Mouse (Mus musculus) gastrocnemius, postnatal 25 days (tissue): ENCODE measurements around the gene Fry. TPM values are rescaled to one million over a fixed set of nuclear protein-coding genes. Genes with fewer than 3 reads are reported as not detected.

Experiments
- DNase-seq: peaks from one replicate; pipeline ENCODE4 v3.0.0; 2022
- total RNA-seq, 2 experiments: library from RNA; stranded (reverse); gene quantifications; 1 replicate in 1 of 2; 2 replicates in 1 of 2; pipeline ENCODE4 v1.2.3; 2021

Gene Fry
- total RNA-seq, 2 experiments from 2014 or later, result 75.1 to 87.6 TPM

DNA sequence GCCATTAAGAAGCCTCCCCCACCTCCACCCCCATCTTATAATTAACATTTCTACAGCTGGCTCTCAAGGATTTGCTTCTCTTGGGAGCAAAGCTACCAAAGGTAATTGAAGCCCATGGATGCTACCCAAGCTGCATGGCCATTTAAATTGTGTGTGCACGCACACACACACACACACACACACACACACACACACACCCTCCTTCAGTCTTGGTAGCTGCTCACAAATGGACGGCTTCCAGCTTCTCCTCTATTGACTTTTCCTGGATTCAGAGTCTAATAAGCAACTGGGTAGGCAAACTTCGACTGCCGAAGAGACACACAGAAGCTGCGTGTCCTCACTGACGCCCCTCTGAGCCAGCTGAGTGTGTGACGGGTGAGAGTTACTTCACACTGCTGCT, 11.7 kb downstream of the Fry start:
- no peak for DNase-seq

DNA sequence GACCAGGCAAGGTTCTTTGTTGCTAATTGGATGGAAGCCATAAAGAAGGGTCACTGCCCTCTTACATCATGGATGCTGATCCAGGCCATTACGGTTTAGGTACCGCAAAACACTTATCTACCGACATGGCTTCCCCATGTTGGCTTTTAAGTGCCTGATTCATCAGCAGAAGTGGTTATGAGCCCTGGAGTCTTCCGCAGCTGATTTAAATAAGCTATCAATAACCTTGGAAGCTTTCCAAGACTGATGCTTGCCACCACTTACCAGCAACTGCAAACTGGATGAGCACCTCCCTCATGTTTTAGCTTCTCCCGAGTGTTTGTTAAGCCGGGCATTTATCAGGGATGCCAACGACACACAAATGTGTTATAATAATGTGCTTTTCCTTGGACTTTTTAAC, 12.7 kb downstream of the Fry start:
- DNase-seq, result no peak

DNA sequence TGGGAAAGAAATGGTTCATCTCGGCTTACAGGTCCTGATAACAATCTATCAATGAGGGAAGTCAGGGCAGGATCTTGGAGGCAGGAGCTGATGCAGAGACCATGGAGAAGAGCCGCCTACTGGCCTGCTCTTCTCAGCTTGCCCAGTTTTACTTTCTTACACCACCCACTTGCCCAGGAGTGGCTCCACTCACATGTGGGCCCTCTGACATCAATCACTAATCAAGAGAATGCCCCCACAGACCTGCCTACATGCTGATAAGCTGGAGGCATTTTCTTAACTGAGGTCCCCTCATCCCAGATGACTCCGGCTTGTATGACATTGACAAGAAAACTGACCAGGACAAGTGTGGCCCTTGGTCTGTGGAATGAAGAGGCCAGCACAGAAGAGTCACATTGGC, 16.2 kb downstream of the Fry start:
- DNase-seq, result no peak

DNA sequence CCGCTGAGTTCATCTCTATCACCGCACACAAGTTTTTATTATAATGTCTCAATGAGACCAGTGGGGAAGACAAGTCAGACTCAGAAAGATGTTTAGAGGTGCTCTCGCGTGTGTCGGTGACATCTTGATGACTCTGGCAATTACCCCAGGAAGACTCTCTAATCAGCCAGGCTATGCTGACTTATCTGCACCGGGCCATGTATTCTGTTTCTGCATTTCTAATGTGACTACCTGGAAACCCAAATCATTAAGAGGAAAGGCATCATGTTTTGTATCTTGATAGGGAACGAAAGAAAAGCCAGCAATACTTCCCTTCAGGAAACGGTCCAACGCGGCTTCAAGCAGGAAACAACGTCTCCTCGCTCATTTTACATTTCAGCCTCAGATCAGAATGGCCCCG, 17.1 kb downstream of the Fry start:
- no peak for DNase-seq

DNA sequence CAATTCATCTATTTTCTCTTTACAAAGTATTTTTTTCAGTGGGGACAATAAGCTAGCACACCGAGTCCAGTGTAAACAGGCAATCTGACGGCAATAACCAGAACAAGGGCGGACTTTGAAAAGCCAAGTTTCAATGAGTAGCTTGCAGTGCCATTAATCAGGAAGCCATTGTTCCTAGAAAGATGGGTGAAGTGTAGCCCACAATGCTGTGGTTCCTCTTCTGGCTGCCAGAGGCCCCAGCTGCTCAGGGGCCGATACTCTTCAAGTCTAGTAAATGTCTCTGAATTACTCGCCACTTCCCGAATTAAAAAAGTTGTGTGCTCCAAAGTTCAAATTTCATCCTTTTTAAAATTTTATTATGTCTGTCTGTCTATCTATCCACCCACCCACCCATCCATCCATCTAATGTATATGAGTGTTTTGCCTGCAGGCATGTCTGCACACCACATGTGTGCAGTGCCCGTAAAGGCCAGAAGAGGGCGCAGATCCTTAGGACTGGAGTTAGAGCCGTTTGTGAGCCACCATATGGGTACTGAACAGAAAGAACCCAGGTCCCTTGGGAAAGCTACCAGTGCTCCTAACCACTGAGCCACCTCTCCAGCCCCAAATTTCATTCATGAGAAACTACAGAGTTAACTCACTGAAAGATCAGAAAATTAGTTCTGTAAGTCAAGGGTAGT, 19.5 kb downstream of the Fry start:
- DNase-seq, result no peak

DNA sequence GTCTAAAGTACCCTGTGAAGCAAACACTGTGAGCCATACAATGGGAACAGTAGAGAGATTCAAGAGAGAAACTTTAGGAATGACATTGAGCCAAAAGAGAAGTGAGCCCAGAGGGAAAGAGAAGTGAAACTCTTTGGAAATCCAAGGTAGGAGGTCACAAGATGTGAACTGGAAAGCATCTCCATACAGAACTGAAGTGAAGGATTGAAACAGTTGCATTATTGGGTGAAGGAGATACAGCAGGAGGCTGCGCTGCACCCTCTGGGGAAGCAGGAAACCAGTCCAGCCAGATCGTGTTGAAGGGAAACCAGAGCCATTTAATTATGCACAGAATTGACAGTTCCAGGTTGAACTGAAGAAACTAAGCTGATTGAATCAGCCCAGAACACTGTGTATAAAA, 22.1 kb downstream of the Fry start:
- DNase-seq, result no peak

DNA sequence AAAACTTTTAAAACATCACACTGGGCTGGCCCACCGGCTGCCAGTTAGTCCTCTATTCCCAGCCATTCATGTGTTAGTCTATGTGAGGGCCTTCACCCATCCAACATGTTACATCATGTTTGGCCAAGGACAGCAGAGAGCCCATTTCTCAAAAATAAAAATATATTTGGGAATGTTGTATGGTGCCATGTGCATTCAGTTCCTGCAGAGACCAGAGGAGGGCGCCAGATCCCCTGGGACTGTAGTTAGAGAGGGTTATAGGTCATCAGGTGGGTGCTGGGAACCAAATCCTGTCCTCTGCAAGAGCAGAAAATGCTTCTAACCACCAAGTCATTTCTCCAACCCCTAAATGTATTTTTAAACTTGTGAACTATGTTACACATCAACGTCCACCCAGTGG, 27.5 kb downstream of the Fry start:
- no peak for DNase-seq

DNA sequence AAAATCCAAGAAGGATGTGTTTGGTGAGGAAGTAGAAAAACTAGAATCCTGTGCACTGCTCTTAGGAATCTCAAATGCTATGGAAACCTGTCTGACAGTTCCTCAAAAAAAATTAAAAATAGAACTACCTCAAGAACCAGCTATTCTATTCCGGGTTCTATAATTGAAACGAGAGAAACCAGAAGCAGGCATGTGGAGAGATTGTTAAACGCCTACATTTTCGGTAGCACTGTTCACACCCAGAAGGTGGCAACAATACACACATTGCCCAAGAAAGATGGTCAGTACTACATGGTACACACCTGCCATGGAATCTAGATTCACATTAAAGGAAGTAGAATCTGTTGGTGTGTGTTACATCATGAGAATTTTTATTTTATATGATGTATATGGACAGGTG, 28.2 kb downstream of the Fry start:
- no peak for DNase-seq

DNA sequence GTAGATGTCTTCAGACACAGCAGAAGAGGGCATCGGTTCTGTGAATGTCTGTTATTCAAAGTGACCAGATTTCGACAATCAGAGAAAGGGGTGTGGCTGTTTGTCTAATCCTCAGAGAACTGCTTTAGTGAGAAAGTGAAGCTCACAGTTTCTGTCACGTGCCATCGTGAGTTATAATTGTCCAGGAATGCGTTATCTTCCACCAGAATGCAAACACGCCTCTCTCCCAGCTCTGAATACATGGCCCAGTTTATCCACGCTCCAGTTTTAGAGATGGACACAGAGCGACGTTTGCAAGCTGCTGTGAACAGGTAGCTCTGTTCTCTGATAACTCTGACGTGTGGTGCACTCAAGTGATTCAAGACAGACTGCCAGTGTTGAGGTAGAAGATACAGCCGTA, 31.3 kb downstream of the Fry start:
- DNase-seq, result no peak

DNA sequence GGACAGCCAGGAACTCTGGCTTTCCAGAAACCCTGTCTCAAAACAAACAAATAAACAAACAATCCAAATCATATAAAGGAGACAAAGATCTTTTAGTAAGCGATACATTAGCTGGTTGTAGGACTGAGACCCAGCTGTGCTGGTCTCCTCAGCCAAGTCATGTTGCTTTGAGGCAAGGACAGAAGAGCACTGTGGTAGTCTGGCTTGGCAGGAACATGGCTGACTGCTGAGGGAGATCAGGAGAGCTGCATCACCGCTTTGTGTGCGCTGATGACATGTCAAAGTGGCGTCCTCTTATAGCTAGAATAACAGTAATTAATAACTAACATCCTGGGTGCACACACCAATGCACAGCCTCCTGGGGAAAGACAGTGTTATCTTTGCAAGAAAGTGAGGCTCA, 32.5 kb downstream of the Fry start:
- no peak for DNase-seq

DNA sequence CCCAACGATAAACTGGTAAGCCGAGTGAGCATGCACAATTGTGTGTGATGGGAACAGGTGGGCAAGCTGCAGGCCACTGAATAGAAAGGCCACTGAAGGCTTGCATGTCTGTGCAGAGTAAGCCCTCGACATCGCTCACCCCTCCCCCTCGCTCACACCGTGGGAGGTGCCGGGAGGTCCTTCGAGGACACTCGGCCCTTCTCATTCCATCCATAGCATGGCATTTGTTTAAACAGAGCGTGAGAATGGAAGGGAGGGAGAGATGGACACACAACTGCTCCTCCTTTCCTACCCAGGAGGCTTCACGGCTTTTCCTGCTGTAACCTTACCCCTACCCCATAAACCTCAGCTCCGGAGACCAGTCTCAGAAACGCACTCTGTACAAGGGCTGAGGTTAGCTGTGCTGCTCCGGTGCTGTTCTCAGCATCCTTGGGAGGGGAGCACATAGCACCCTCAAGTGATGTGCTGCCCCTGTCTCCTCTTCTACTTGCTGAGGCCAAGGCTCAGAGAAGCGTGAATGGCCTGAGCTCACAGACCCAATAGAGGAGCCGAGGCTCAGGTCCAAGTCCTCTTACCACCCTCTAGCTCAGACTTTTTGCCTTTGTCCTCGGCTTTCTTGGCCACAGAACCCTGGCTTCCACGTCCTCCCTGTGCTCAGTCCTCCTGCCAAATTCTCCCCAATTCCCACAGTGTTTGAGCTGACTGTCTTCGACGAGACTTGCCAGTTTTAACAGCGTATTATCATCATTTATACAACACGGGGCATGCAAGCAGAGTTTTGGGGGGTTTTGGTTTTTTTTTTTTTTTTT, 33.8 kb downstream of the Fry start:
- DNase-seq, result peak; percentile 38

DNA sequence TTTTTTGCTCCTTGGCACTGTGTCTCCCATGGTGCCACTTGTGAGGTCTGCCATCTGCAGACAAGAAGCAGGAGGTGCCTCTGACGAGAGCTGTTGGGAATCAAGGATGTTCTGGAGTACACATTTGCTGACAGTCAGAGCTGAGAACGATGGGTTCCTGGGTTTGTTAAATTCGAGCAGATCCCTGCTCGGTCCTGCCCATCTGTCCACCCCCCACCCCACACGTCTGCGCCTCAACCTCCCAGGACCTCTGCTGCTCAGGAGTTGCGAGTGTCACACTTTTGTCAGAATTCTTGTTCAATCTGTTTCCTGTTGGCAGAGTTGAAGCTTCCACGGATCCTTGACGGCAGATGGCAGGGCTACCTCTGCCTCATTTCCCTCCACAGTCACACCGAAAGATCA, 34.4 kb downstream of the Fry start:
- no peak for DNase-seq

DNA sequence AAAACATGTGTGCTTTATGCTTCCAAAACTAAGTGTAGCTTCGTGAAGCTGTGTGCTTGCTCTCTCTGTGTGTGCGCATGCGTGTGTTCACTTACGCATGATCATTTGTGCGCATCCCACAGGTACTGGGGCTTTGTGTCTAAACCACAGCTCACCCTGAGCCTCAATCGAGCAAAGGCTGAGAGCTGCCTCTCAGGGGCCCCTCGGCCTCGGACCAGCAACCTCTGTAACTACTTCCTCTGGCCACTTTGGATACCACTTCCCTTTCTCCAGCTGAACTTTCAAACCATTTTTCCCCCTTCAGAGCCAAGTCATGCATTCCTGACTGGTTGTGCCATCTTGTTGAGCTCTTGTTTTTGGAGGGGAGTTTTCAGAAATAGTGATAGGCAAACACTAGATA, 36.9 kb downstream of the Fry start:
- DNase-seq, result no peak

DNA sequence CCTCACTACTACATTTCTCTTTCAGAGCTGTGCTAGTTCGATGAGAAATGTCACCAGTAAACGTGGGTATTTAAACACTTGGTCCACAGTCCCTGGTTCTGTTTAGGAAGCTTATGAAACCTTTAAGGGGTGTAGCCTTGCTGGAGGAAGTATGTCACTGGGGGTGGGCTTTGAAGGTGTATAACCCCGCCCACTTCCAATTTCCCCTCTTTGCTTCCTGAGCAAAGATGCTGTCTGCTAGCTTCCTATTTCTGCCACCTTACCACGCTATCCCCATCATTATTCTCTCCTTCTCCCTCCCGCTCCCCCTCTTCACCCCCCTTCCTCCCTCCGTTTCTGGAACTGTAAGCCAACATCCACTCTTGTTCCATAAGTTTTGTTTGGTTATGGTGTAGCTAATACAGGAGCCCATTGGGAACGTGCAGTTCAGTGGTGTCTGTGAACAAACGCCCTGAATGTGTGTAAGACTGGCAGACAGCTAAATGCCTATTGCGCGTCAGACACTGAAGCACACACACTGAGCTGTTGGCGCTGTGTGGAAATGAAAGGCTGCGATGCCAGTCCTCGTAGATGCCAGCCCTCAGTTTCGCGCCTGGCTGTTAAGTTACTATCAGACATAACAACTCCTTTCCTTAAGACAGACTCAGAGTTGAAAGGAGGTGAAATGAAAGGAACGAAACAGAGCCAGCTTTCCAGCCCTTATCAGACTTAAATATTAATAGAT, 37.8 kb downstream of the Fry start:
- no peak for DNase-seq

DNA sequence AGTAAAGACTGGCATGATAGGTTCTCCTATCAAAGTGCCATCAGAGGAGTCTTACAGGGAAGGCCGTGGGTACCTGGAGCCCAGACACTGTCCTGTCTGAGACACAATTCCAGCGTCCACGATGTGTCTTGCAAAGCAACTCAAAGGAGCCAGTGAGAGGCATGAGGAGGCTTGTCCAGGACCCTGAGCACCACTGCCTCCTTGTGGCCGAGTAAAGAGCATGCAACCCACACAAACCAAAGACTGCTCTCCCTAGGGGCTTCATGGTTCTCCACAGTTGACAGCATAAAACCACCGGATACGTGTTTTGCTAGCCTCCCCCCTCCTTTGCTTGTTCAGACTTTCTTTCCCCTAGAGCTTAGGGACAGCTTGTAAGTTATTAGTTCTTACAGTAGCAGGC, 39.2 kb downstream of the Fry start:
- DNase-seq, result no peak

DNA sequence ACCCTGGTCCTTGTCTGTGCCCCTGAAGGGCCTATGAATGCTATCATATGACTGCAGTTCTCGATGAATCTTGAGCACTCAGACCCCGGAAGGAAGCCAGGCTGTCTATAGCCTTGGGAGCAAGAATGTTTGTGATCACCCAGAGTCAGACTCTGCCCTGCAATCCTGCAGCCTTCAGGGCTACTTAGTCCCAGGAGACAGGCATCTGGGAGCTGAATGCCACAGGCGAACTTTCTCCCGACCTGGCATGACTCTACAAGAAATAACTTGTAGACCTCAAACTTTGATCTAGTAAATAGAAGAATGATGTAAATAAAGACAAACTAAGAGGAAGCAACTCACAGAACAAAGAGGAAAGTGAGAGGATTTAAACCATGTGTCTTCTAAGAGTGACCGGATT, 40.7 kb downstream of the Fry start:
- no peak for DNase-seq

DNA sequence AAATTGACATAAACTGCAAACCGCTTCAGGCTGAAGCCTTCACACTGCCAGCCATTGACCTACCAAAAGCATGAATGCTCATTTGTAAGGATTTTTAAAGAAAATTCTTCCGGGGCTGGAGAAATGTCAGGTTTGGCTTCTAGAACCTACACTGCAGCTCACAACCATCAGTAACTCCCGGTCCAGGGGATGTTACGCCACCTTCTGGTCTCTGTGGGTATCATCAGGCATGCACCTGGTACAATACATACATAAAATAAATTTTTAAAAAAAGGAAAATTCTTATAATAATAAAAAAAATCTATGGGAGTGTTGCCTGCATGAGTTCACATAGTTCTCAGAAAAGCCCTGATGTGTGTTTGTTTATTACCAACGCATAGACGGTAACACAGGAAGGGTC, 42.7 kb downstream of the Fry start:
- no peak for DNase-seq

DNA sequence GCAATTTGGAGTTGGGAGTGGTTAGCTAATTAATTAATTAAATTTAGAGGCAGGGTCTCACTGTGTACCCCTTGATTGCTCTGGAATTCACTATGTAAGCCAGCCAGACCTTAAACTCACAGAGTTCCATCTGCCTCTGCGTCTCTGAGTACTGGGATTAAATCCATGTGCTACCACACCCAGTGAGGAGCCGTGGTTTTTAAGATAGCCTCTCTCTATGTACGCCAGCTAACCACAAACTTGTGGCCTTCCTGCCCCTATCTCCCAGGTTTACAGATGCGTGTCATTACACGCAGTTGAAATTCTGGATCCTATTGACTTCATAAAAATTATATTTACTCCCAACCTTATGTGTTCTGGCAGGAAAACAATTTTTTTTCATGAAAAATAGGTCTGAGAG, 43.5 kb downstream of the Fry start:
- DNase-seq, result no peak

DNA sequence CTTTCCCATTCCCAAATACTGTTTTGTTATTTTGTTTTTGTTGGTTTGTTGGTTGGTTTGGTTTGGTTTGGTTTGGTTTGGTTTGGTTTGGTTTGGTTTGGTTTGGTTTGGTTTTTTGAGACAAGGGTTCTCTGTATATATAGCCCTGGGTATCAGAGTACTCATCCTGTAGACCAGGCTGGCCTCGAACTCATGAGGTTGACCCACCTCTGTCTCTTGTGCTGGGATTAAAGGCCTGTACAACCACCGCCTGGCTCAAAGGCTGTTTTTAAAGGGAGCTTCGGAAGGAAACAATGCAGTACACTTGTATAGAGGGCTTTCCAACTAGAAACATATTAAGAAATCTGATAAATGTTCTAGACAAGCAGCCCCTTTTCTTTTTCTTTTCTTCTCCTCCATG, 46.2 kb downstream of the Fry start:
- DNase-seq, result no peak

DNA sequence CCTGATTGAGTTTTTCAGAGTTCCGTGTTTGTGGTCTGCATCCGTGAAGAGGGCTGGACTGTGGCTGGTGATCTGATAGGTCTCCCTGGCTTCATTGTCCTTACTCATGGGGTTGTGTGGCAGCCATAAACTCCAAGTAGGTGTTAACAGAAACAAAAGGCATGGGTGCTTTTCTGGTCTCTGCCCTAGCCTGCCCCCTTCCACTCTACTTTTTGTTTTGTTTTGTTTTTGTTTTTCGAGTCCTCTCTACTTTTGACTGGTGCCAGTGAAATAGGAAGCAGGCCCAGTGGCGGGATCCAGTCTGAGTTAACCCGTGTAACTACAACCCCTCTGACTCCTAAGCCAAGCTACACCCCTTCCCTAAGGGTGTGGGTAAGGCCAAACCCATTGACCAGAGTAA, 48.4 kb downstream of the Fry start:
- DNase-seq, result no peak

DNA sequence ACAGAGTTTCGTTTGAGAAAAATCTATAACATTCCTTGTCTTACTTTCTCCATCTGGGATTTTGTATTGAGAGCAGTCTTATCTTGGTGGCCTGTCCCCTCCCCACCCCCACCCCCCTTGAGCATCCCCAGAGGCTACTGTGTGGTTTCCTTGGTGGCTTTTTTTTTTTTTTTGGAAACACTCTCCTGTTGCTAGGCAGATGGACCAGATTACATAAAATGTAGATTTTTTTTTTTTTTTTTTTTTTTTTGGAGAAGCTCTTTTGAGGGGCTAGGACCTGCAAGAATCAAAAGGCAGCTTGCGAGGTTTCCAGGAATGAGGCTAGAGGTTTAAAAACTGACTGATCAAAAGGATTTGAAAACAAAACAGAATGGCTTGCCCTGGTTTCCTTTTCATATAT, 48.8 kb downstream of the Fry start:
- no peak for DNase-seq

DNA sequence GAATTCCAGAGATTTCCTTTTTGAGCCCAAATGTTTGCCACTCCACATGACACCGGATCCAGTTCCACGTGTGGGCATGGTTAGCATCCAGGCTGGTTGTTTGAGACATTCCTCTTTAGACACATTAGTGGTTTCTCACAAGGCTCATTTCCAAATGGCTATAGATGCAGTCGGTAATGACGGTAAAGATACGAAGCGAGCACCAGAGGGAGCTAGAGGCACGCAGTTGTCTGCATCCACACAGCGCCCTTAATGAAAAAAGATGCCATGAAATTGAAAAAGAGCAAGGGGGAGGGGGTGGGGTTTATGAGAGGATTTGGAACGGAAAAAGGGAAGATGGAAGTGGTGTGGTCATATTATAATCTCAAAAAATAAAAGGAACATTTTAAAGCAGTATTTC, 50.3 kb downstream of the Fry start:
- peak; percentile 19 for DNase-seq

DNA sequence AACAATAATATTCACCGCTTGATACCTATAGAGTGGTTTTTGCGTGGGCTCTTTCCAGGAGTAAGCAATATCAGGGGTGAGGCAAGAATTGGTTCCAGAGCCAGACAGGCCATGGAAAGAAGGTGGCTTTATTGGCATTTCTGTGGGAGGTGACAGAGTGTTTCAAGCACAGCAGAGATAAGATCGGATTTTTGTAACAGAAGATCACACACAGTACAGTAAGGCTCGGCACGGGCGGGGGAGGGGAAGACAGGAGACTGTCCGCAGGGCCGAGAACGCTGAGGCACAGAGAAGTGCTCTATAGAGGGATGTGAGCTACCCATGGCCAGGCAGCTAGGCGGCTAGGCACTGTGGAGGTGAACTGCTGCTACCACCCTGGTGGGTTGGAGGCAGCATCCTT, 53.1 kb downstream of the Fry start:
- no peak for DNase-seq

DNA sequence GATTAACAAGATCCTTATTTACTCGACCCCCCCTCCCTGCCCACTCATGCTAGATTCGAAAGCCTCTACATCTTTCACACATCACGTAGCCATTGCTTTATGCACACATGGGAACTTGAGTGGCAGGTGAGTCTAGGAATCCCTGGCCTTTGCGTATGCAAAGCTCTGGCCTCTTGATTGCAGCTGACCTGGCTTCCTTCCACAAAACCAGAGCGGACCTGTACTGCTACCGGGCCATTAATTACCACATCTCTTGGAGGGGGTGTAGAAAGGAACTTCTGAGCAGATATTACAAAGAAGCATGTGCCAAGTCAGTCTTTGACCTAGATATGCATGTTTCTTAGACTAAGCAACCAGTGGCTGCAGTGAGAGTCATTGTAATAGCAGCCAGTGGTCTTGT, 55.4 kb downstream of the Fry start:
- no peak for DNase-seq
